Mouse (Mus musculus) erythroblast, adult 5-6 weeks (primary cell): ENCODE measurements around the gene Lce1h. TPM values are rescaled to one million over a fixed set of nuclear protein-coding genes. Genes with fewer than 3 reads are reported as not detected.

Source experiments
- ATAC-seq: replicated peaks from 2 replicates; pipeline ENCODE4 v1.8.0; 2016; ENCODE audit warnings: moderate number of reproducible peaks, mild to moderate bottlenecking, moderate TSS enrichment, inconsistent platforms; ENCODE audit not compliant: poor library complexity, low FRiP score, severe bottlenecking
- total RNA-seq, 2 experiments: library from RNA; stranded (forward) in 1 of 2; stranded (reverse) in 1 of 2; fragments of 150-400 nt in 1 of 2; fragments of 200-764, 138-1000 nt in 1 of 2; gene quantifications; 2 replicates each; pipeline versions ENCODE4 v1.2.3 to v1.2.4; 2015 to 2017; ENCODE audit warnings: low replicate concordance in 2 of 2

Lce1h gene
- total RNA-seq (2015; ENCODE audit: low replicate concordance) (not detected in 2 replicates), total RNA-seq (2017; ENCODE audit: low replicate concordance) (not detected in 2 replicates)

- no peak for ATAC-seq
Observed at GRCm38 (mm10) chr3:92764965-92765364, at the start of gene Lce1h. Lce1h (minus strand) TSS chr3:92765065.

GRCm38 (mm10) chr3:92807791-92808190 lies 42.9 kb upstream of the Lce1h start, which contains the start of gene Lce1k:
Lce1k (minus strand) TSS chr3:92807891.
- ATAC-seq = no peak

GRCm38 (mm10) chr3:92790414-92790813 lies 25.5 kb upstream of the Lce1h start, which contains the start of gene Lce1j:
Lce1j (minus strand) TSS chr3:92790514.
- no peak for ATAC-seq

- ATAC-seq = no peak
Observed at GRCm38 (mm10) chr3:92778799-92779198, 13.9 kb upstream of the Lce1h start, which contains the start of gene Lce1i. Lce1i (minus strand) TSS chr3:92778899.

- ATAC-seq = no peak
Observed at GRCm38 (mm10) chr3:92771573-92771972, 6.7 kb upstream of the Lce1h start.

GRCm38 (mm10) chr3:92753197-92753596 lies 11.7 kb downstream of the Lce1h start:
- ATAC-seq = no peak

GRCm38 (mm10) chr3:92752238-92752637 lies 12.6 kb downstream of the Lce1h start, which contains the start of gene Lce1g:
Lce1g (minus strand) TSS chr3:92752338.
- ATAC-seq = no peak

- no peak for ATAC-seq
Observed at GRCm38 (mm10) chr3:92738996-92739395, 25.9 kb downstream of the Lce1h start, which contains the start of gene Gm38119. Gm38119 (minus strand) TSS chr3:92739096.

- no peak for ATAC-seq
Observed at GRCm38 (mm10) chr3:92722631-92723030, 42.2 kb downstream of the Lce1h start.

GRCm38 (mm10) chr3:92720250-92720649 lies 44.6 kb downstream of the Lce1h start, which contains the start of gene Lce1f:
Lce1f (minus strand) TSS chr3:92720350.
- ATAC-seq = no peak

- ATAC-seq = no peak
Observed at GRCm38 (mm10) chr3:92715122-92715521, 49.7 kb downstream of the Lce1h start.

Other genes with a start within 250 kb of the Lce1h start
- not detected in 2 replicates for gene 2310046K23Rik, start 230.6 kb downstream of the Lce1h start, total RNA-seq (2015; ENCODE audit: low replicate concordance)
- gene 2310046K23Rik, start 230.6 kb downstream of the Lce1h start, total RNA-seq (2017; ENCODE audit: low replicate concordance) = not detected in 2 replicates
- 1.0 TPM in 1 of 2 replicates, not detected in the other for gene Ivl, start 191.3 kb downstream of the Lce1h start, total RNA-seq (2015; ENCODE audit: low replicate concordance)
- 0.56 TPM in 1 of 2 replicates, not detected in the other for gene Ivl, start 191.3 kb downstream of the Lce1h start, total RNA-seq (2017; ENCODE audit: low replicate concordance)
- gene Smcp, start 176.1 kb downstream of the Lce1h start, total RNA-seq (2015; ENCODE audit: low replicate concordance) = not detected in 2 replicates
- gene Smcp, start 176.1 kb downstream of the Lce1h start, total RNA-seq (2017; ENCODE audit: low replicate concordance) = not detected in 2 replicates
- gene 2210017I01Rik, start 157.6 kb downstream of the Lce1h start, total RNA-seq (2015; ENCODE audit: low replicate concordance) = not detected in 2 replicates
- gene 2210017I01Rik, start 157.6 kb downstream of the Lce1h start, total RNA-seq (2017; ENCODE audit: low replicate concordance) = not detected in 2 replicates
- not detected in 2 replicates for gene Lce6a, start 143.4 kb downstream of the Lce1h start, total RNA-seq (2015; ENCODE audit: low replicate concordance)
- not detected in 2 replicates for gene Lce6a, start 143.4 kb downstream of the Lce1h start, total RNA-seq (2017; ENCODE audit: low replicate concordance)
- not detected in 2 replicates for gene Lce1a1, start 116.8 kb downstream of the Lce1h start, total RNA-seq (2015; ENCODE audit: low replicate concordance)
- not detected in 2 replicates for gene Lce1a1, start 116.8 kb downstream of the Lce1h start, total RNA-seq (2017; ENCODE audit: low replicate concordance)
- gene Lce1b, start 108.1 kb downstream of the Lce1h start, total RNA-seq (2015; ENCODE audit: low replicate concordance) = not detected in 2 replicates
- not detected in 2 replicates for gene Lce1b, start 108.1 kb downstream of the Lce1h start, total RNA-seq (2017; ENCODE audit: low replicate concordance)
- gene Lce1a2, start 94.8 kb downstream of the Lce1h start, total RNA-seq (2015; ENCODE audit: low replicate concordance) = not detected in 2 replicates
- gene Lce1a2, start 94.8 kb downstream of the Lce1h start, total RNA-seq (2017; ENCODE audit: low replicate concordance) = not detected in 2 replicates
- not detected in 2 replicates for gene Lce1c, start 85.8 kb downstream of the Lce1h start, total RNA-seq (2015; ENCODE audit: low replicate concordance)
- not detected in 2 replicates for gene Lce1c, start 85.8 kb downstream of the Lce1h start, total RNA-seq (2017; ENCODE audit: low replicate concordance)
- not detected in 2 replicates for gene Lce1d, start 77.9 kb downstream of the Lce1h start, total RNA-seq (2015; ENCODE audit: low replicate concordance)
- gene Lce1d, start 77.9 kb downstream of the Lce1h start, total RNA-seq (2017; ENCODE audit: low replicate concordance) = not detected in 2 replicates
- gene Lce1e, start 56.0 kb downstream of the Lce1h start, total RNA-seq (2015; ENCODE audit: low replicate concordance) = not detected in 2 replicates
- gene Lce1e, start 56.0 kb downstream of the Lce1h start, total RNA-seq (2017; ENCODE audit: low replicate concordance) = not detected in 2 replicates
- gene Lce1f, start 44.7 kb downstream of the Lce1h start, total RNA-seq (2015; ENCODE audit: low replicate concordance) = not detected in 2 replicates
- gene Lce1f, start 44.7 kb downstream of the Lce1h start, total RNA-seq (2017; ENCODE audit: low replicate concordance) = not detected in 2 replicates
- gene Gm38119, start 26.0 kb downstream of the Lce1h start, total RNA-seq (2015; ENCODE audit: low replicate concordance) = not detected in 2 replicates
- not detected in 2 replicates for gene Gm38119, start 26.0 kb downstream of the Lce1h start, total RNA-seq (2017; ENCODE audit: low replicate concordance)
- not detected in 2 replicates for gene Lce1g, start 12.7 kb downstream of the Lce1h start, total RNA-seq (2015; ENCODE audit: low replicate concordance)
- gene Lce1g, start 12.7 kb downstream of the Lce1h start, total RNA-seq (2017; ENCODE audit: low replicate concordance) = not detected in 2 replicates
- gene Lce1i, start 13.8 kb upstream of the Lce1h start, total RNA-seq (2015; ENCODE audit: low replicate concordance) = not detected in 2 replicates
- gene Lce1i, start 13.8 kb upstream of the Lce1h start, total RNA-seq (2017; ENCODE audit: low replicate concordance) = not detected in 2 replicates
- gene Lce1j, start 25.4 kb upstream of the Lce1h start, total RNA-seq (2015; ENCODE audit: low replicate concordance) = not detected in 2 replicates
- not detected in 2 replicates for gene Lce1j, start 25.4 kb upstream of the Lce1h start, total RNA-seq (2017; ENCODE audit: low replicate concordance)
- not detected in 2 replicates for gene Lce1k, start 42.8 kb upstream of the Lce1h start, total RNA-seq (2015; ENCODE audit: low replicate concordance)
- not detected in 2 replicates for gene Lce1k, start 42.8 kb upstream of the Lce1h start, total RNA-seq (2017; ENCODE audit: low replicate concordance)
- gene Kprp, start 62.2 kb upstream of the Lce1h start, total RNA-seq (2015; ENCODE audit: low replicate concordance) = not detected in 2 replicates
- not detected in 2 replicates for gene Kprp, start 62.2 kb upstream of the Lce1h start, total RNA-seq (2017; ENCODE audit: low replicate concordance)
- gene Lce1l, start 86.2 kb upstream of the Lce1h start, total RNA-seq (2015; ENCODE audit: low replicate concordance) = not detected in 2 replicates
- gene Lce1l, start 86.2 kb upstream of the Lce1h start, total RNA-seq (2017; ENCODE audit: low replicate concordance) = not detected in 2 replicates
- gene 2310050C09Rik, start 105.2 kb upstream of the Lce1h start, total RNA-seq (2015; ENCODE audit: low replicate concordance) = not detected in 2 replicates
- gene 2310050C09Rik, start 105.2 kb upstream of the Lce1h start, total RNA-seq (2017; ENCODE audit: low replicate concordance) = not detected in 2 replicates
- gene Lce3a, start 161.2 kb upstream of the Lce1h start, total RNA-seq (2015; ENCODE audit: low replicate concordance) = not detected in 2 replicates
- gene Lce3a, start 161.2 kb upstream of the Lce1h start, total RNA-seq (2017; ENCODE audit: low replicate concordance) = not detected in 2 replicates
- not detected in 2 replicates for gene Lce3b, start 167.9 kb upstream of the Lce1h start, total RNA-seq (2015; ENCODE audit: low replicate concordance)
- not detected in 2 replicates for gene Lce3b, start 167.9 kb upstream of the Lce1h start, total RNA-seq (2017; ENCODE audit: low replicate concordance)
- gene Lce3c, start 179.4 kb upstream of the Lce1h start, total RNA-seq (2015; ENCODE audit: low replicate concordance) = not detected in 2 replicates
- gene Lce3c, start 179.4 kb upstream of the Lce1h start, total RNA-seq (2017; ENCODE audit: low replicate concordance) = not detected in 2 replicates
- not detected in 2 replicates for gene Lce3d, start 192.3 kb upstream of the Lce1h start, total RNA-seq (2015; ENCODE audit: low replicate concordance)
- gene Lce3d, start 192.3 kb upstream of the Lce1h start, total RNA-seq (2017; ENCODE audit: low replicate concordance) = not detected in 2 replicates
- not detected in 2 replicates for gene Lce3e, start 202.0 kb upstream of the Lce1h start, total RNA-seq (2015; ENCODE audit: low replicate concordance)
- not detected in 2 replicates for gene Lce3e, start 202.0 kb upstream of the Lce1h start, total RNA-seq (2017; ENCODE audit: low replicate concordance)
- not detected in 2 replicates for gene Lce3f, start 227.2 kb upstream of the Lce1h start, total RNA-seq (2015; ENCODE audit: low replicate concordance)
- gene Lce3f, start 227.2 kb upstream of the Lce1h start, total RNA-seq (2017; ENCODE audit: low replicate concordance) = not detected in 2 replicates